Mouse (Mus musculus) left cerebral cortex, adult 18-20 months (tissue): ENCODE measurements around the gene Fars2. TPM values are rescaled to one million over a fixed set of nuclear protein-coding genes. Genes with fewer than 3 reads are reported as not detected.

Experiments used
- DNase-seq, 2 experiments: peaks; one replicate each; pipeline ENCODE4 v3.0.0; 2021 to 2022; ENCODE audit warnings: low spot score in 2 of 2, mixed read lengths in 1 of 2
- long read RNA-seq, 2 experiments: library from polyadenylated mRNA; stranded (forward); transcript quantifications; one replicate each; pipeline ENCODE4 v2.0.0; 2021
- total RNA-seq, 2 experiments: library from RNA; stranded (reverse); gene quantifications; 2 replicates each; pipeline ENCODE4 v1.2.3; 2021

Gene Fars2
- total RNA-seq: 10 to 100 TPM; 39.5 to 43.8 TPM
- long read RNA-seq, experiment 1, transcript Fars2-201 (7 exons, 2,125 nt): major isoform, 35 of 45 reads
- long read RNA-seq, experiment 1, partial matches to known transcripts: 0 of 45 reads
- long read RNA-seq, experiment 1, other reads (novel, unspliced or antisense): 5 of 45 reads
- long read RNA-seq, experiment 2, transcript Fars2-201 (7 exons, 2,125 nt): major isoform, 38 of 49 reads
- long read RNA-seq, experiment 2, partial matches to known transcripts: 1 of 49 reads
- long read RNA-seq, experiment 2, other reads (novel, unspliced or antisense): 5 of 49 reads

DNA sequence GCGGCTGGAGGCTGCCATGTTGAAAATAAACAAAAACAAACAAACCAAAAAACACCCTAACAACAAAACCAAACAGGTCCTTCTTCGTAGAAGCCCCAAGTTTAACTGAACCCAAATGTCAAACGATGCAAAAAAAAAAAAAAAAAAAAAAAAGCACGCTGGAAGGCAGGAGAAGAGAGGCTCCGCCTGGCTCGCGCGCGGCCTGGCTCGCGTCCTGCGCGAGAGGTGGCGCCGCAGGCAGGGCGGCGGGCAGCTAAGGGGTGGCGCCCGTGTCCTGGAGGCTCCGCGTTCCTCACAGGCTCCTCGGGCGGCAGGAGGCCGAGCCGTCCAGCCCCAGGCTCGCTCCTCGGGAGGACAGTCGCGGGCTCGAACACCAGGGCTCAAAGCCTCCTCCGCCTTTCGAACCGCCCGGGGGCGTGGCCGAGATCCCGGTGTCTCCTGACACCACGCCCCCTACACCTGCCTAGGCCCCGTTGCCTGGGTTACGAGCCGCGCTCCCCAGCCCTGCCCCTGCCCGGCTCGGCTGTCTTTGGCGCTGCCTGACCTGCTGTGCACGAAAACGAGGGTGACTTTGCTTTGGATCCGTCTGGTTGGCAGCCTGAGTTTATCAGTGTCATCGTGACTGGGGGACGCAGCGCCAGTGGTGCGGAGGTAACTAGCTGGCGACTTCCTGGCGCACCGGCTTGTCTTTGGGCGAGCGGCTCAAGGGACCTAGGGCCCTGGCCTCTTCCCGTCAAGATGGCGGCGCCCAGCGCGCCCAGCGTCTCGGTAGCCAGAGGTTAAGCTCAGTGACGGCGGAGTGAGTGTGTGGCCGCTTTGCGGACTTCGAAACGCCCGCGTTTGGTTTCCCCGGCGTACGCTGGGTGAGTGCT lies at the start of gene Fars2, which contains the start of gene Lyrm4:
Fars2 (plus strand) TSS at position 270 of the 872 bp plus-strand sequence.
Lyrm4 (minus strand) TSS at position 384 of the 872 bp plus-strand sequence.
- peak; percentile 95 for DNase-seq

DNA sequence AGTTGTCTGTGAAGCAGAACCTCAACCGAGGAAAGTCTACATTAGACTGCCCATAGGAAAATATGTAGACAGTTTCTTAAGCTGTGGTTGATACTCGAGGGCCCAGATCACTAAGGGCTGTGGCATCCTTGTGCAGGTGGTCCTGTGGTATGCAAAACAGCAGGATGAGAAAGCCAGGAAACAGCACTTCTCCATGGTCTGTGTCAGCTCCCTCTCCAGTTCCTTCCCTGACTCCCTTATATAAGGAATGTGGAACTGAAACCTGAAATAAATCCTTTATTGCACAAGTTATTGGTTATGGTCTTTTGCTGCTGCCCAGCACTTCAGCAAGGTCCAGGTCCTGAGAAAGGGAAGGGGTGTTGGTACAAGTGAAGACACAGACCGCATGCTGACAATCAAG lies 42.7 kb upstream of the Fars2 start:
- DNase-seq: no peak

DNA sequence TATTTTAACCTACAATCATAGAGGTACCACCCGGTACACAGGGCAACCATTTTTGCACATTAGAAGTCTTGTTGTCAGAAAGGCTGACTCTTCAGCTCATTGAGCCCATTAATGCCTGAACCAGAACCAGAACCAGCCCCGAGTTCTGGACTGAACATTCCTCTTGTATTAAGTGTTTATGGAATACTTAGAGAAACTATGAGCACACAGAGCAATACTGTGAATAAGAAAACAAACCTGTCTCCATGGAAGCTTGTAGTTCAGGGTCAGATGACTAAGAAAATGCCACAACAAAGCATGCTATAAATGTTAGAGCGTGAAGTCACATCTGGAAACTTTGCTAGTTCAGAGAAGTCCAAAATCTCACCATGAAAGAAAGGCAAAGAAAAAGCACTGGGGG lies 35.6 kb upstream of the Fars2 start:
- DNase-seq: no peak

DNA sequence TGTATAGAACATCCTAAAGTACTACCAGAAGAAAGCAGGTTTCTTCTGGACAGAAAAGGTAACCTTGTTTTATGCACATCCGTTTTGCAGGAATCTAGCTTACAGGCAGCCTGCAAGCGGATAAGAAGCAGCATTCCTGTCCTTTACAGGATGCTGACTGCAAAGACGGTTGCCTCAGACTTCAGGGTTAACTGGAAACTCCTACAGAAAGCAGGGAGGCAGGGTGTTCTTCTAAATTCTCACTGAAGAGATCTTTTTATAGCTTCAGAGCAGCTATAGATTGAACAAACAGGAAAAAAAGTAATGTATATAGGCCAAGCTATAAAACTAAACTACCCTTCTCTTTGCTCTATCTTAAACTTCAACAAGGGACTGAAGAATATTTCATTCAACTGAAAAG lies 32.5 kb upstream of the Fars2 start:
- DNase-seq: no peak

DNA sequence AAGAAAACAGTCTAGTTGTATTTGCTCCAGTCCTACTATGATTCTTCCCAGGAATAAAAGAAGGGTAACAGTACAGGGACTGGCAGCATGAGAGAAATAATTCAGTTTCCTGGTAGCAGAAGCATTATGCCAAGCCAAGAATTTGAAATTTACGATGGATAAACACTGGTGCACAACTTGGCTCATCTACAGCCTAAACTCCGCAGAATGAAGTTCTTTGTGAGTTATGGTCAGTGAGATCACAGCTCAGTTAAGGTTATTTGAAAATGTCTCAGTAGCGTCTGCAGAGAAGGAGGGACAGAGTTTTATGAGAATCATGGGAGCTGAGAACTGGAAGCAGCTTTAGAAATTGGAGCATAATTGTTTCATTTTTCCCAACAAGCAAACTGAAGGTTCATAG lies 31.2 kb upstream of the Fars2 start:
- DNase-seq: no peak

DNA sequence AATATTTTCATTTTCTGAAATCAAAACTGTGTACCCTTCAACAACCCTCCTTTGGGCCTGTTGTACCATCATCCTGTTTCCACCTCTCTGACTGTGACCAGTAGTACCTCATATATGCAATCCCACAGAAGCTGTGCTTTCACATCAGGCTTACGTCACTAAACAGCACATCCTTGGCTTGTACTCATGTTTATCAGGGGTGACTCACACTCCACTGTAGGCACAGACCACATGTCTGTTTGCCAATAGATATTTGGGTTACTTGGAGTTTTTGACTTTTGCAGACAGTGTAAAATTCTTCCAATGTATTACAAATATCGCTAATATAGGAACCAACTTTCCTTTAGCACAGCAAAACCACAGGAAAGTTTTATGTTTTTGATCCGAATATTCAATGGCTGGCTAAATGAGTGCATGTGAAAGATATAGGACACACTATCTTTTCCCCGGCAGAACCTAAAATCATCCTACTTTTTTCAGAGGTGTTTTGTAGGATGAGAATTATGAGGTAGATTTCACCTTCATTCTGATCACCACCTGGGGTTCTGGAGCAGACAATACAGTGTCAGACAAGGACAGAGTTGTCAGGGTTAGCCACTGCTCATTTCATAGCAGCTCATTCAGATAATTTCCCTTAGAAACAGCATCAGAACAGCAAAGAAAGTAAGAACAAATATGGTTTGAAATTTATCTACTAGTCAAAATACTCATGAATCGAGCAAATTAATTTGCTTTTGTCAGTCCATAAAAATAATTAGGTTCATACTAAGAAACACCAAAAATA lies 30.4 kb upstream of the Fars2 start:
- DNase-seq: no peak

DNA sequence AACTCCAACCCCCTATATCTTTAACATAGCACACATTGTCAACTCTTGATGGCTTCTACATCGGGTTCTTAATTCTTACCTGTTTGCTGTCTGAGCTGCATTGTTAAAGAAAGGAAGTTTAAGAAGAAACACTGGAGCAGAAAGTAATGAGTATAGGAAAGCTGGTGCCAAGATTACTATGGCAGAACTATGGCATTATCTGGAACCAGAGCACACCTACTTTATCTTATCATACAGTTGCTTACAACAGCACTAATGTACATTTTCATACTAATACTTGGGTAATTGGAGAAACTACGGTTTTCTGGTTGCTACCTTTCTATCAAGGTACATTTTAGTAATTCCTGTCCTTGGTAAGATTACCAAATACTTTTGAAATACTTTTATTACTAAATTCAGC lies 29.8 kb upstream of the Fars2 start:
- no peak for DNase-seq

DNA sequence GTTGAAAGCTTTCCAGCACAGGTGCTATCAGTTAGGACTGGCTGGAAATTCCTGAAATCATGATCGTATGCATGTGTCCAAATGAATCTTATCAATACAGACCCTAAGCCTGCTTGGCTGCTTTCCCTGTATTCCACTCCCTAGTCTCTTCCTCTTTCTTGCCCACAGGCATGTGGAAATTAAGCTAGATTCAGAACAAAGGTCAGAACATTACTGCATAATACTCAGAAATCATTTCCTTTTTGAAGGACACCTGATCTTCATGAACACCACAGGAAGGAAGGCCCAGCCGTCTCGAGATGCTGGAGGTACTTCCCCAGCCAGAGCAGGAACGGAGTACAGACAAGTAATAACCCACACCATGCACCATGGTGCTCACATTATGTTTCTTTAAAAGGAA lies 29.0 kb upstream of the Fars2 start:
- DNase-seq: no peak

DNA sequence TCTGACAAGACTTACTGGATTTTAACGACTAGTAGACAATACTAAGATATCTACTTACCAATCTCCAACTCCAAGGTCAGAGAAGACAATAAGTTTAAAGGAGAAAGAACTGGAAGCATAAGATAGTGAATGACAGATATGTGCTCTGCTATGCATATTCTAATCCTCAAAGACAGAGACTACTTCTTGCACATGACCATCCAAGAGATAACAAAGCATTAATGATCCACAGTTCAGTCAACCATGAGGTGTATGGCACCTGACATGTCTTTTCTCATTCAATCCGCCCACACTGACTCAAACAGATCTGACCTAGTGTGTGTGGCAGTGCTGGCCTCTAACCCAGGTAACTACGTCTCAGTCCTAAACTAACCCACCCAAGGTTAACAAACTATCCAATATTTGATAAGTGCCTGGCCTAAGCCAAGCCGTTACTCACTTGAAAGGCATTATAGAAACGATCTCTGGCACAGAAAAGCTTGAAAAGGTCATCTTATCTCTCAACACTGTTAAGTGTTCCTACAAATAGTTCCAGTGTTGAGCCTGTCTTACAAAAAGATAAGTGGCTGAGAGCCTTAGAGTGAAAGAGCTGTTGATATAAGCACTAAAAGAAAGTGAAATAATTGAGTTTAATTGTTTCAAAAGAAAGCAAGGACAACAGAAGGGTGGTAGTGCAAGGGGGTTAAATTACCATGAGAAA lies 20.4 kb upstream of the Fars2 start:
- no peak for DNase-seq

DNA sequence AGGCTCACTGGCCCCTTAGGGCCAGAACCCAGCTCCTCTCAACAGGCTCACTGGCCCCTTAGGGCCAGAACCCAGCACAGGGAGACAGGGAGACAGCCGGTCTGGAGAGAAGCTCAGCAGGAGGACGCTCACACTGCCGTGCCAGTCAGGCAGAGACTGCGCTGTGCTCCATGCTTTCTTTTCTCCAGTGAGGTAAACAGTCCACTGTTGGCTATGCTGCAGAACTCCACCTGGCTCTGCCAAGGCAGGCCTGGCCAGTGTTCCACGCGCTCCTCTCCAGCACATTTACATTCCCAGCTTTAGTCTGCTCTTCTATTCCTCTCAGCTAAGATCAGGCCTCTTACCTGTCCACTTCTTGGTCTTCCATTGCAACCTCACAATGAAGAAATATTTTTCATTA lies 11.6 kb upstream of the Fars2 start:
- DNase-seq: no peak

DNA sequence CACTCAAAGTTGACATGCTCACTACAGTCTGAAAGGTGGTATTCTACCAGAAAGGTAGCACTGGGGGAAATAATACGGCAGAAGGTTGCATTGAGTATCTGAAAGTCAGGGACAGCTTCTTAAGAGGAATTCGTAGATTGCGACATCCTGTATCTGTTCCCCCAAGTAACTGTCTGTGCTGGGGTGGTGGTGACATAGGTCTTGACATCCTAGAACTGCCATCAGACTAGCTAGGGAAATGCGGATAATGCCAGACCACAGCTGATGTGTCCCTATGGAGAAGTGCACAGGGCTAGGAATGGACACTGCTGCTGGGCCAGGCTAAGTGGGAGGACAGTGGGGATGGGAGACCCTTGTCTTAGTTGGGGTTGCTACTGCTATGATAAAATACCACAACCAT lies 8.7 kb upstream of the Fars2 start:
- no peak for DNase-seq

DNA sequence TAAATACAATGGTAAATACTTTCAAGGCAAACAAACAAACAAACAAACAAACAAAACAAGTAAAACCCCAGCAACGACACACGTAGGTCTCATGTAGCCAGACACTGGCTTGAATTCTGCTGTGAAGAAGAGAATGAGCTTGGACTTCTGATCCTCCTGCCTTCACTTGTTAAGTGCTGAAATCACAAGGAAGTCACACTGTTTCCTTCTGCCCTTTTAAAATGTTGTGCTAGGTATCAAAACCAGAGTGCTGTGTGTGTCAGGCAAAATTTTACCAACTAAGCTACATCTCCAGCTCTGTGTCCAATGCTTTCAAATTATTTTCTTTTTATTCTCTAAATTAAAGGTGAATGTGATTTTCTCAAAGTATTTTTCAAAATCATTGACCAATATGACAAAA lies 5.9 kb upstream of the Fars2 start:
- DNase-seq: no peak

DNA sequence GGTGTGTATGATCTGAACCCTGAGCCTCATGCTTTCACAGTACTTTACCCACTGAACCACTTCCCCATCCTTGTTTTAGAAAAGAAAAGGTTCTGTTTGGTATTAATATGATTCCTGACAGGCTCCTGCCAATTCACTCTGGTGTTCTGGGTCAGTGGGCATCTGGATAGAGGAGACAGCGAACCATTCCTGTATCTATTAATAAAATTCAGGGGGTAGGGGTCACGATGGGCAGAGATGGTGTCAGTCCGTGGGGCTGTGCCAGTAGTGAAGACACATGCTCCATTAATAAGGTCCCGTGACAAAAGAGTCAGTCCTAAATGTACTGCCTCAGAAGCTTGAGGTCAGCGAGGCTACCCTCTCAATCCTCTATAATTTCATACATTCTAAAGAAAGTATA lies 4.0 kb upstream of the Fars2 start:
- DNase-seq: no peak

DNA sequence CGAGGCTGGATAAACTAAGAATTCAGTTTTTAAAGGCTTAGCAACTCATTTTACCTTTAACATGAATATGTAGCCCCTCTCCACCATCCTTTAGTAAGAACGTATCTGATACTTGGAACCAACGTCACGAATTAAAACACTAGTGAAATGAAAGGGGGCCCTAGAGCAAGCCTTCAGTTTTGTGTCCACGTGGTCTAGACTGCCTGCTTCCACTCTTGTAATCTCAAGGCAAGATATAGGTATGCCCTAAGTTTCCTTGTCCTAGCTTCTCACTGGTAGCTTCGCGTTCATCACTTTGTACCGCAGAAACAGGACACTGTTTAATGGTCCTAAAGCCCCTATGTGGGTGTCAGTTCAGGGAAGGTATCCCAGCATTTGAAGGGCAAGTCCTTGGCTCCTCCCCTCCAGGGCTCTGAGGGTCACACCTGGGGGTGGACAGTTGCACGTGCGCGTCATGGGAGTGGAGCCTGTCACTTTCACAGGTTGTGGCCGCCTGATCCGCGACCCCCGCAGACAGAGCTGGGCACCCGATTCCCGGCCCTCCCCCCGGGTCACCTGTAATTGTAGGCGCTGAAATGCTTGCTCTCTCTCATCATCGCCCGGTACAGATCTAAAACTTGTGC lies 581 bp upstream of the Fars2 start:
- peak; percentile 8 to 42 for DNase-seq

DNA sequence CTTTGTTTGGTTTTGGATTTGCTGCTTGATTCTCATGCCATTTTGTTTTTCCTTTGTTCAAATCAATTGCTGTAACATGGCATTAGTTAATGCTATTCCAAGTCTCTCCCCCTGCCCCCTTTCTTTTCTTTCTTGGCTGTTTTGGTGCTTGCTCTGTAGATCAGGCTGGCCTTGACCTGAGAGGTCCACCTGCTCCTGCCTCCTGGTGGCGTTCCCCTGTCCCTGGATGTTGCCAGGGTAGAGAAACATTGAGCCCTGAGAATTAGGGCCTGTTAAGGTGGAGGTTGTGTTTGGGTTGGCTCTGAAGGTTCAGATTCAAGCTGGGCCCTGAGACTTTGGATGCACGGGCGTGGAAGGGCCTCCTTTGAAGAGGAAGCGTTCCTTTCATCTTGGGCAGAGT lies 2.5 kb downstream of the Fars2 start:
- no peak for DNase-seq

DNA sequence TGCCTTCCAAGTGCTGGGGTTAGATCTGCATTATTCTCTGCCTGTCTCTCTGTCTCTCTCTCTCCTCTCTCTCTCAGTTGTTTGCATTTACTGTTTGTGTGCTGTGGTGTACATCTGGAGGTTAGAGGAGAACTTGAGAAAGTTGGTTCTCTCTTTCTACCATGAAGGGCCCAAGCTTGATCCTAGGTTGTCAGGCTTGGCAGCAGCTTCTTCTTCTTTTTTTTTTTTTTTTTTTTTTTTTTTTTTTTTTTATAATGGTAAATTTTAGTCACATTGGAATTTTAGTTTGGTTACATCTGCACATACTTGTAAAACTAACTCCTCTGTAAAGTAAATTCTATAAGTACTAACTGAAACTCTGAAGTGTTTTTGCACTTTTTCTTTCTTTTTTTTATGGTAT lies 3.4 kb downstream of the Fars2 start:
- DNase-seq: no peak

DNA sequence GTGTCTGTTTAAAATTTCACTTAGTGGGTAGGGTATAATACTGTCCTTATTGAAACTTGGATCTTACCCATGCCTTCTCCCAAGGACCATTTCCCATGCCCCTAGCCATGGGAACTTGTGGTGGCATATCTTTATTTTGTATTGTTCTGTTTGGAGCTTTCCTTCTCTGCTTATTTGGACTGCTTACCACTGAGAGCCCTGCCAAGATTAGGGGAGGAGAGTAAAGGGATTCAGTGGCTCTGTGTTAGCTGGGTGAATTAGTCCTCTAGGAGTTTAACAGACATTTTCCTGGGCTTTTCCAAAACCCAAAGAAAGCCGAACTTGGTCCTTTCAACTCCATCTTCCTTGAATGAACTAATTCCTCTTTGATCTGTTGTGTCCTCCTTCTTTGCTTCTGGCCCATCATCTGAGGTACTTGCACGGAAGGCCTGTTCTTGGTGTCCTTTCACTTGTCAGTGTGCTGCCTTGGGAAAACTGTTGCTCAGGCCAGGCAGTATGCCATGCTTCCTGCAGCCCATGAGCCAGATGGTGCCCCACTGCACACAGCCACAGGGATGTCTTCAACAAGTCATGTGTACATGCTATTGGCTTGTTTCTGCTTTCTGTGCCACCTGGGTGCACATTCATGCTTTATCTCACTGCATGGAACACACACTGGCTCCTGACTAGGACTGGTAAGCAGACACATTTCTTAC lies 12.3 kb downstream of the Fars2 start:
- no peak for DNase-seq

DNA sequence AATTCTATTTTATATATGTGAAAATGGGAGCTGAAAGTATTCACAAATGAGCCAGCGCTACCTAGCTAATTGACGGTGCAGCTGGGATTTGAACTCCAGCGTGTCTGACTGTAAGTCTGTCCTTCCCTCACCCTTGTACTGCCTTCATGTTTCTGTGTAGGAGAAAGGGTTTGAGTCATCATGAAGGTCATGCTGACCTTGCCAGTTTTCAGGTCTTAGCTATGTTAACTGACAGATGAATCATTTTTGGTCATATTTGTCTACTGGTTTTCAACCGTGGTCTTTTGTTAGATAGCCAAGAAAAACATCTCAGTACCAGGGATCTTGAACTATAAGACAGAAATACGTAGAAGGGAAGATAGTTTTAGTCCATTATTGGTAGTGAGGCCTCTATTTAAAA lies 14.2 kb downstream of the Fars2 start:
- DNase-seq: no peak

DNA sequence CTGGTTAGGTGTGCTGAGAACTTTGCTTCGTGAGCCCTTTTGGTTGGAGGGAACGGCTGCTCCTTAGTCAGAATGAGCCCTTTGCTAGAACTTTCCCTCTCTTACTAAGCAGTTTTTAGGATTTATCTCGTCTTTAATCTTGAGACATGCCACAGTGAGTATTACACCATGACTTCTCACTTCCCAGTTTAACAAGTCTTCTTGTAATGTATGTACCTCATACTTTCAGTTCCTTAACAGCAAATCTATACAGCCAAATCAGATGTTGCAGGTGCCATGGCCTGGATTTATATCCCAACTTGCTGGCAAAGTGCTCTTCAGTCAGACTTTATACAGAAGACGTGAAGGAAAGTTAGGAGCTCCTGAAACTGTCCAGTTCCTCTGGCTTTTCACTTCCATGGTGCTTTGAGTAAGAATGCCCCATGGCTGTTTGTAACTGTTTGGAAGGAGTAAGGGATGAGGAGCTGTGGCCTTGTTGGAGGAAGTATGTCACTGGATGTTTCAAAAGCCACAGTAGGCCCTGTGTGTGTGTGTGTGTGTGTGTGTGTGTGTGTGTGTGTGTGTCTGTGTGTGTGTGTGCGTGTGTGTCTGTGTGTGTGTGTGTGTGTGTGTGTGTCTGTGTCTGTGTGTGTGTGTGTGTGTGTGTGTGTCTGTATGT lies 14.9 kb downstream of the Fars2 start:
- no peak for DNase-seq

DNA sequence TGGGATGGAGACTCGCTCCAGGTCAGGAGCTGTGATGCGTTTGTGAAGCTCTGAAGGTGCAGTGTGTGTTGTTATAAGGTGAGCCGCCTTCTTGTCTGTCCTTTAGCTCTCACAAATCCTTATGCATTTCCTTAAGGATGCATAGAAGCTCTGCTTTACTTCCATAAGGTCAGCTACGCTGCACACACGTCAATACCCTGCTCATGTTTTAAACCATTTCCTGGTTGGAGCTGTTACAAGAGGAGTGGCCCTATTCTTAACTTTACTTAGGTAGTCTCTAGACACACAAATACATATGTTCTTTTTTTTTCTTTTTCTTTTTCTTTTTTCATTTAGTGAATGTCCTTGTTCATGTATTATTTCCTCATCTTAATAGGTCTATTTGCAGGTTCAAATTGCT lies 22.5 kb downstream of the Fars2 start:
- no peak for DNase-seq
